Mouse (Mus musculus): ENCODE results near the gene Gm6096.
"Not testable (repeated sequence)": the region's sequence is repeated elsewhere in the genome, so short reads cannot be mapped to it uniquely, and the experiment has no call there.

Gm6096 gene

GRCm38 (mm10) chr7:34250738-34251137, at the start of gene Gm6096:
Gm6096 (plus strand) TSS chr7:34251038.
- no peak for DNase-seq (ENCODE audit: extremely low read depth, low read depth, low spot score)

- not testable (repeated sequence) for DNase-seq (ENCODE audit: extremely low read depth, low read depth, low spot score)
Measured at GRCm38 (mm10) chr7:34202147-34202546, 48.7 kb upstream of the Gm6096 start.

GRCm38 (mm10) chr7:34206331-34206730, 44.5 kb upstream of the Gm6096 start:
- DNase-seq (ENCODE audit: extremely low read depth, low read depth, low spot score), result no peak

GRCm38 (mm10) chr7:34208027-34208745, 42.7 kb upstream of the Gm6096 start:
- no peak for DNase-seq (ENCODE audit: extremely low read depth, low read depth, low spot score)

GRCm38 (mm10) chr7:34213281-34213680, 37.6 kb upstream of the Gm6096 start:
- DNase-seq (ENCODE audit: extremely low read depth, low read depth, low spot score), result no peak

- no peak for DNase-seq (ENCODE audit: extremely low read depth, low read depth, low spot score)
Measured at GRCm38 (mm10) chr7:34214644-34215043, 36.2 kb upstream of the Gm6096 start.

GRCm38 (mm10) chr7:34215481-34215880, 35.4 kb upstream of the Gm6096 start:
- DNase-seq (ENCODE audit: extremely low read depth, low read depth, low spot score), result no peak

- no peak for DNase-seq (ENCODE audit: extremely low read depth, low read depth, low spot score)
Measured at GRCm38 (mm10) chr7:34216474-34216873, 34.4 kb upstream of the Gm6096 start.

- no peak for DNase-seq (ENCODE audit: extremely low read depth, low read depth, low spot score)
Measured at GRCm38 (mm10) chr7:34218496-34218895, 32.3 kb upstream of the Gm6096 start.

- DNase-seq (ENCODE audit: extremely low read depth, low read depth, low spot score), result no peak
Measured at GRCm38 (mm10) chr7:34221594-34222250, 29.1 kb upstream of the Gm6096 start.

- DNase-seq (ENCODE audit: extremely low read depth, low read depth, low spot score), result no peak
Measured at GRCm38 (mm10) chr7:34222340-34222739, 28.5 kb upstream of the Gm6096 start.

- no peak for DNase-seq (ENCODE audit: extremely low read depth, low read depth, low spot score)
Measured at GRCm38 (mm10) chr7:34224308-34224707, 26.5 kb upstream of the Gm6096 start.

GRCm38 (mm10) chr7:34226086-34226485, 24.8 kb upstream of the Gm6096 start:
- DNase-seq (ENCODE audit: extremely low read depth, low read depth, low spot score), result no peak

GRCm38 (mm10) chr7:34226846-34227245, 24.0 kb upstream of the Gm6096 start:
- DNase-seq (ENCODE audit: extremely low read depth, low read depth, low spot score), result no peak

GRCm38 (mm10) chr7:34228641-34229040, 22.2 kb upstream of the Gm6096 start:
- peak; percentile 26 for DNase-seq (ENCODE audit: extremely low read depth, low read depth, low spot score)

- DNase-seq (ENCODE audit: extremely low read depth, low read depth, low spot score), result no peak
Measured at GRCm38 (mm10) chr7:34229153-34229552, 21.7 kb upstream of the Gm6096 start.

GRCm38 (mm10) chr7:34229691-34230111, 21.1 kb upstream of the Gm6096 start:
- no peak for DNase-seq (ENCODE audit: extremely low read depth, low read depth, low spot score)

- no peak for DNase-seq (ENCODE audit: extremely low read depth, low read depth, low spot score)
Measured at GRCm38 (mm10) chr7:34230116-34230515, 20.7 kb upstream of the Gm6096 start, which contains the start of gene Gpi1. Gpi1 (minus strand) TSS chr7:34230336.

GRCm38 (mm10) chr7:34232785-34233725, 17.8 kb upstream of the Gm6096 start:
- DNase-seq (ENCODE audit: extremely low read depth, low read depth, low spot score), result no peak

GRCm38 (mm10) chr7:34233909-34234609, 16.8 kb upstream of the Gm6096 start:
- peak; percentile 66 for DNase-seq (ENCODE audit: extremely low read depth, low read depth, low spot score)

Measured in fat pad, adult 2 months (tissue).